Mouse (Mus musculus) CH12.LX (cell line): ENCODE data around the gene Sgms1. TPM values are rescaled to one million over a fixed set of nuclear protein-coding genes. Genes with fewer than 3 reads are reported as not detected.
"Not testable (repeated sequence)": the region's sequence is repeated elsewhere in the genome, so short reads cannot be mapped to it uniquely, and the experiment has no call there.

Experiments used
- DNase-seq: peaks from one replicate; pipeline ENCODE4 v3.0.0-alpha.2; 2013; ENCODE audit errors: extremely low read depth
- H3K27ac ChIP-seq: 2 replicates; pipeline ENCODE4 v1.5.1; 2012; ENCODE audit warnings: low read depth, mild to moderate bottlenecking, control low read depth, moderate library complexity; ENCODE audit not compliant: insufficient read depth
- H3K27me3 ChIP-seq: replicated peaks from 2 replicates; pipeline ENCODE3; 2012; ENCODE audit warnings: inconsistent platforms
- H3K36me3 ChIP-seq, 2 experiments: replicated peaks in 1 of 2; 2 replicates each; pipeline versions ENCODE3 to v1.6.1; 2012; ENCODE audit warnings: inconsistent platforms in 1 of 2, low read length in 1 of 2, mild to moderate bottlenecking in 1 of 2, mixed read lengths in 1 of 2, moderate library complexity in 1 of 2; ENCODE audit not compliant: control insufficient read depth in 1 of 2, insufficient read depth in 1 of 2
- H3K4me1 ChIP-seq, 2 experiments: 2 replicates each; pipeline ENCODE4 v1.6.1; 2012; ENCODE audit warnings: inconsistent platforms in 1 of 2, moderate library complexity in 1 of 2; ENCODE audit not compliant: insufficient read depth in 2 of 2, control insufficient read depth in 1 of 2
- H3K4me2 ChIP-seq: 2 replicates; pipeline ENCODE4 v1.6.1; 2012; ENCODE audit warnings: low read depth, mild to moderate bottlenecking, control low read depth; ENCODE audit not compliant: poor library complexity, insufficient read depth, severe bottlenecking
- H3K4me3 ChIP-seq, 3 experiments: fragments of 150-350 bp in 1 of 3; sonication (generic) in 1 of 3; replicated peaks in 1 of 3; 2 replicates each; pipeline versions ENCODE3 to v1.5.1; 2011 to 2012; ENCODE audit warnings: low read depth in 2 of 3, low read length in 2 of 3, mild to moderate bottlenecking in 2 of 3, moderate library complexity in 2 of 3, control low read depth in 1 of 3, improper control_type of control experiment in 1 of 3, inconsistent platforms in 1 of 3, mixed read lengths in 1 of 3; ENCODE audit not compliant: poor library complexity in 1 of 3
- H3K79me2 ChIP-seq: replicated peaks from 2 replicates; pipeline ENCODE4 v1.6.1; 2012; ENCODE audit warnings: mild to moderate bottlenecking, moderate library complexity; ENCODE audit not compliant: control insufficient read depth, poor library complexity, insufficient read depth, severe bottlenecking; ENCODE audit errors: extremely low read depth
- H3K9ac ChIP-seq: 2 replicates; pipeline ENCODE4 v1.6.1; 2012; ENCODE audit warnings: low read depth, mild to moderate bottlenecking, control low read depth, moderate library complexity; ENCODE audit not compliant: insufficient read depth
- H3K9me3 ChIP-seq: replicated peaks from 2 replicates; pipeline ENCODE3; 2012; ENCODE audit warnings: low read length, inconsistent platforms, mixed read lengths
- CHD2 ChIP-seq: IDR thresholded peaks from 2 replicates; pipeline ENCODE4 v1.6.1; 2011; ENCODE audit warnings: low read length, improper control_type of control experiment
- ETS1 ChIP-seq: conservative IDR thresholded peaks from 2 replicates; pipeline ENCODE4 v1.6.1; 2012; ENCODE audit warnings: low read depth, mild to moderate bottlenecking, inconsistent platforms, low read length, improper control_type of control experiment, moderate library complexity
- HCFC1 ChIP-seq: IDR thresholded peaks from 2 replicates; pipeline ENCODE4 v1.6.1; 2012; ENCODE audit warnings: low read depth, mild to moderate bottlenecking, inconsistent platforms, low read length, improper control_type of control experiment
- POLR2A ChIP-seq: IDR thresholded peaks from 2 replicates; pipeline ENCODE4 v1.6.1; 2011; ENCODE audit warnings: low read depth, mild to moderate bottlenecking, improper control_type of control experiment, low read length
- SIN3A ChIP-seq: IDR thresholded peaks from 2 replicates; pipeline ENCODE4 v1.6.1; 2012; ENCODE audit warnings: low read length, improper control_type of control experiment, inconsistent platforms
- TBP ChIP-seq: conservative IDR thresholded peaks from 2 replicates; pipeline ENCODE4 v1.6.1; 2011; ENCODE audit warnings: low read depth, low read length, improper control_type of control experiment
- UBTF ChIP-seq: IDR thresholded peaks from 2 replicates; pipeline ENCODE4 v1.6.1; 2012; ENCODE audit warnings: low read depth, mild to moderate bottlenecking, inconsistent platforms, low read length, improper control_type of control experiment, moderate library complexity
- ZC3H11A ChIP-seq: IDR thresholded peaks from 2 replicates; pipeline ENCODE4 v1.6.1; 2012; ENCODE audit warnings: low read depth, mild to moderate bottlenecking, inconsistent platforms, low read length, improper control_type of control experiment
- dilution Hi-C: fragments of 300-500 bp; cut with MboI; formaldehyde crosslinking; loops from 2 replicates; pipeline ENCODE4 v1.14.3; 2020; ENCODE audit warnings: low sequenced_read_pairs; ENCODE audit not compliant: extremely low pct_unique_long_range_greater_than_20kb, extremely low pct_ligation_motif_present
- in situ Hi-C: fragments of 300-500 bp; cut with MboI; formaldehyde crosslinking; loops from 3 replicates; pipeline ENCODE4 v1.14.3; 2019; ENCODE audit warnings: low sequenced_read_pairs, low pct_ligation_motif_present, low pct_unique_long_range_greater_than_20kb, mixed read lengths
- polyA plus RNA-seq: library from polyadenylated mRNA; unstranded; fragments of >175 nt; gene quantifications from 2 replicates; pipeline ENCODE4 v1.2.1, GENCODE M21; 2012; ENCODE audit warnings: low read depth; ENCODE audit not compliant: insufficient read length
- total RNA-seq, 2 experiments: library from RNA; depleted of rRNA; stranded (reverse); fragments of 300-350 nt in 1 of 2; fragments of >200 nt in 1 of 2; gene quantifications; 2 replicates each; pipeline ENCODE4 v1.2.3; 2012 to 2014

Gene Sgms1
- total and polyA plus RNA-seq, 3 experiments: 1.4 to 1.8 (median 1.8) TPM

GRCm38 (mm10) chr19:32358699-32359517 lies 30.6 kb downstream of the Sgms1 start:
- dilution Hi-C loops: no loop called here
- Histone ChIP-seq H3K9ac (no peak overlapping the region), H3K9me3 (no peaks in the 10 kb centered on the region), H3K27me3 (no peaks in the 10 kb centered on the region), H3K4me2 (no peak overlapping the region), H3K79me2 (no peaks in the 10 kb centered on the region), H3K4me3 (no peak overlapping the region), H3K27ac (no peak overlapping the region), H3K36me3 (no peaks in the 10 kb centered on the region), H3K4me1 (no peaks in the 10 kb centered on the region)
- no peak for DNase-seq
- no peak for TF ChIP-seq TBP
- TF ChIP-seq ETS1: no peak
- no peak for TF ChIP-seq POLR2A
- in situ Hi-C loops: no loop called here

GRCm38 (mm10) chr19:32358011-32358410 lies 31.5 kb downstream of the Sgms1 start:
- H3K4me2 ChIP-seq, H3K9ac ChIP-seq, H3K27ac ChIP-seq, H3K9me3 ChIP-seq, in situ Hi-C loops, H3K79me2 ChIP-seq, H3K4me3 ChIP-seq, H3K36me3 ChIP-seq, H3K27me3 ChIP-seq, dilution Hi-C loops, H3K4me1 ChIP-seq, DNase-seq: not testable (repeated sequence)

GRCm38 (mm10) chr19:32356166-32356565 lies 33.3 kb downstream of the Sgms1 start:
- TF ChIP-seq ZC3H11A: no peak
- no peak for TF ChIP-seq UBTF

GRCm38 (mm10) chr19:32353447-32353846 lies 36.1 kb downstream of the Sgms1 start:
- H3K27ac ChIP-seq: no peak overlapping the region
- H3K4me3 ChIP-seq: no peak overlapping the region
- no peak overlapping the region for H3K9ac ChIP-seq
- no peak for DNase-seq
- TF ChIP-seq HCFC1: no peak
- no peak for TF ChIP-seq ZC3H11A
- no peak for TF ChIP-seq CHD2
- no peak for TF ChIP-seq SIN3A
- H3K27me3 ChIP-seq: no peaks in the 10 kb centered on the region
- H3K4me1 ChIP-seq: no peaks in the 10 kb centered on the region
- dilution Hi-C loops: no loop called here
- H3K79me2 ChIP-seq: no peaks in the 10 kb centered on the region
- no peaks in the 10 kb centered on the region for H3K36me3 ChIP-seq
- no peak overlapping the region for H3K4me2 ChIP-seq
- H3K9me3 ChIP-seq: no peaks in the 10 kb centered on the region
- in situ Hi-C loops: no loop called here

More at GRCm38 (mm10) chr19:32356166-32356565, 33.3 kb downstream of the Sgms1 start:
- Histone ChIP-seq H3K4me1 (no peaks in the 10 kb centered on the region), H3K27me3 (no peaks in the 10 kb centered on the region), H3K4me2 (no peak overlapping the region), H3K36me3 (no peaks in the 10 kb centered on the region), H3K9ac (no peak overlapping the region), H3K9me3 (no peaks in the 10 kb centered on the region), H3K4me3 (no peak overlapping the region), H3K27ac (no peak overlapping the region), H3K79me2 (no peaks in the 10 kb centered on the region)
- DNase-seq: no peak
- dilution Hi-C loops: no loop called here
- in situ Hi-C loops: no loop called here
